Mouse (Mus musculus): ENCODE results near the gene Radil.
A peak's percentile ranks its signal among the peaks of the same experiment; 100 is the strongest.

Radil gene

GRCm38 (mm10) chr5:142550706-142551652, at the start of gene Radil:
Gene Radil, minus strand, starts transcription at chr5:142551098.
- DNase-seq (ENCODE audit: low spot score in 2 of 2), result peak; percentile 98 to 99

- no peak for DNase-seq (ENCODE audit: low spot score in 2 of 2)
Measured at GRCm38 (mm10) chr5:142597648-142598390, 46.9 kb upstream of the Radil start.

GRCm38 (mm10) chr5:142596723-142597122, 45.8 kb upstream of the Radil start:
- no peak for DNase-seq (ENCODE audit: low spot score in 2 of 2)

DNA sequence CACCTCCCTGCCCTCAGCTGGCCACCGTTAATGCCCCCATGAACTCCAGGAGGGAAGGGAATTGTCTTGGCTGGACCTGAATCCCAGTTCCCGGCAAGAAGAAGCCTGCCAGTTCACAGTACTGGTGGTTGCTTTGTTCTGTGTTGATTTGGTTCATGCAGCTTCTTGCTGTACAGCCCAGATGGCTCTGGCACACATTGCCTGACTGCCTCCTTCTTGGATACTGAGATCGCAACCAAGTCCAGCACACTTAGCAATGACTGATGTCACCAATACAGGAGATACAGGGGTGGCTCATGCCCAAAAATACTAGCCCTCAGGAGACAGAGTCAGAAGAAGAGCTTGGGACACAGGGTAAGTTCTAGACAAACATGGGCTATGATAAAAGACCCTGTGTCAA, 44.8 kb upstream of the Radil start:
- no peak for DNase-seq (ENCODE audit: low spot score in 2 of 2)

DNA sequence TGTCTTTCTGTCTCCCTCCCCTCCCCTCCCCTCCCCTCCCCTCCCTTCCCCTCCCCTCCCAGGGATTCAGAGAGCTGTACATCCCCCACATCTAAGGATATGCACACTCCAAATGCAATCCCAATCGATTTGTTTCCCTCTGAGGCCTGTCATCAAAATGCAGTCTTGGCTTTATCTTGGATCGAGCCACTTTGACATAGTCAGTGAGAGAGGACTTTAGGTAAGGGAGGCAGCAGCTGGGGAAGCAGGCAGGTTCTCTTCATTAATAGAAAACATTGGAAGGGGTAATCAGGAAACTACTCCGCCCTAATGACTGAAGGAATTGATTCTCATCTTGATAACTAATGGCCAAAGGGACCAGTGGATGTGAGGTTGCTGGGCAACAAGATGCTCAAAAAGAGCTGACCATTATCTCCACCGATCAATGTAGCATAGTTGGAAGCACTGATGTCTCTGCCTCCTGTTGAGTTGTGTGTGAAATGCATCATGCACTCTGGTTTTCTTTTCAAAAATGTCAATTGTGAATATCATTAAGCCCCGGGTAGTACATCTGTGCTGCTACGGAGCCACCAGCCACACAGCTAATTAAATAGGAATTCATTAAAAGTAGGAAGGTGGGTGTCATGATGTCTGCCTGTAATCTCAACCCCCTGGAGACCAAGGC, 40.2 kb upstream of the Radil start:
- no peak for DNase-seq (ENCODE audit: low spot score in 2 of 2)

DNA sequence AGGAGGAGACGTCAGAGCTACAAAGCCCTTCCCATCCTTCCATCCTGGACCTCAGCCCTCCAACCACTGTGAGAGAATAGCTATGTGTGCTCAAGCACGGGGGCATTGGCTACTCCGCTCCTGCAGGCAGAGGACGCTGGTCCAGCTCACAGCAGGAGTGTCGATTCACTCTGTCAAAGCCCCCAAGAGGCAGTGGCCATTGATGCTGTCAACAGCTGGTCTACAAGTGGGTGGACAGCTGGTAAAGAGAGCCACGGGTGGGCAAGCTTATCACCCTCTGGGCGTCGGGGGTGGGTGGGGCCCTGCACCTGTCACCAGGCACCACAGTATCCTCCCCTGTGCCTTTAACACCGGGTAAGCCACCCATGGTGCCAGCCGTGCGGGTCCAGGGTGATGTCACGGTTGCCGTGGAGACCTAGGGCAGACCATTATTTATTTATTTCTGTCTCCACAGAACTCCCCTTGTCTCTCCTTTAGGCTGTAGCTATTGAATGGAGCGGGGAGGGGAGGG, 32.8 kb upstream of the Radil start:
- peak; percentile 44 to 58 for DNase-seq (ENCODE audit: low spot score in 2 of 2)

DNA sequence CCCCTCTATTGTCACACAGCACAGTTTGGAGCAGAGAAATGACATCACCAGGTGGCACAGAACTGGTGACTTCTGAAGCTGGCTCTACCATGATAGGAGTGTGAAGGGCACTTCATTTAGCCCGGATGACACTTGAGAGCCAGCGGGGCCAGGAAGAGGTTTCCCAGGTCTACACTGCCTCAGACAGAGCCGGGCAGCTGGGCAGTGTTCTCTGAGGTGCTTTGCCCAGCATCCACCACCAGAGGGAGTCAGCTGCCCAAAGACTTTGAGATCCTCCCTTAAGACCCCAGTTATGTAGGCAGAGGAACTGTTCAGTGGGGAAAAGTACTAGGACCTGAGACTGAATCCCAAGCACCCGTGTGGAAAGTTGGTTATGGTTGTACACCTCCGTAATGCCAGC, 30.6 kb upstream of the Radil start:
- peak; percentile 49 to 79 for DNase-seq (ENCODE audit: low spot score in 2 of 2)

DNA sequence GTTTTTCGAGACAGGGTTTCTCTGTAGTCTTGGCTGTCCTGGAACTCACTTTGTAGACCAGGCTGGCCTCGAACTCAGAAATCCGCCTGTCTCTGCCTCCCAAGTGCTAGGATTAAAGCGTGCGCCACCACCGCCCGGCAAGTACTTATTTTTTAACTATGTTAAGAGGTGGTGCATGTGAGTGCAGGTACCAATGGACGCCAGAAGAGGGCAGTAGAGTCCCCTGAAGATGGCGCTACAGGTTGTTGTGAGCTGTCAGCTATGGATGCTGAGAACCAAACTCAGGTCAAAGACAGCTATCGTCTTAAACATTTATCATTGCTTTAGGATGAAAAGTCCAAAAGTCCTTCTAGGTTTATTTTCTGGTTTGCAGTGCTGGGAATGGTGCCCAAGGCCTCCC, 27.3 kb upstream of the Radil start:
- no peak for DNase-seq (ENCODE audit: low spot score in 2 of 2)

DNA sequence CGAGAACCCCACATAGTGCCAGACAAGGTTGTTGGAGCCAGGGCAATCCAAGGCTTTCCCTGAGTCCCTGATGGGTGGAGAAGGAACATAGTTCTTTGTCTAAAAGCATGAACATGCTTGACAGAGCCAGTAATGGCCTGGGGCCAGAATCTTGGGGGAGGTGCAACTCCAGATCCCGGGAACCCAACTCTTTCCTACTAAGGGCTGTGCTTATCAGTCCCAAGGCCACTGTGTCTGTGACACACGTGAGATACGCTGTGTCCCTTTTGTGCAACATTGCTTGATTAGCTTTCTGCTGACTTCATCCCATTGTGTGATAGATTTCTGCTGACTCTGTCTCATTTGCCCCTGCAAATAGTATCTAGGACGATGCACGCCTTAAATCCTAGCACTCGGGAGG, 25.9 kb upstream of the Radil start:
- DNase-seq (ENCODE audit: low spot score in 2 of 2), result peak in 1 of 2 experiments; percentile 16

- DNase-seq (ENCODE audit: low spot score in 2 of 2), result no peak
Measured at GRCm38 (mm10) chr5:142574323-142575057, 23.6 kb upstream of the Radil start.

DNA sequence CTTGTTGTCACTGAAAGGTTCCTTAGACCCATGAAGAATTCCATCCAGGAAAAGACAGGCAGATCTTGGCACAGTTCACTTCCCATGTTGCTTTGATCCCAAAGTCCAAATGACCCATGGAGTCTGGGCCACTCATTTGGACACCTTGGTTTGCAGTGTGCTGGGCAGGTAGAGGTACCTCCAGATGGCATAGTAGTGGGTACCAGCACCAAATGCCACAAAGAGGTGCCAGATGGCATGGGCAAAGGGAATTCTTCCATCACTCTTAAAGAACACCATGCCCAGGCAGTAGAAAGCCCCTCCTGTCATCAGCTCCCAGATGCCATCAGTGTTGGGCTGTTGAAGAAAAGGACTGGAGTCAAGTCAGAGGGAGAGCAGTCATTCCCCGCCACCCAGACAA, 13.7 kb upstream of the Radil start:
- no peak for DNase-seq (ENCODE audit: low spot score in 2 of 2)

DNA sequence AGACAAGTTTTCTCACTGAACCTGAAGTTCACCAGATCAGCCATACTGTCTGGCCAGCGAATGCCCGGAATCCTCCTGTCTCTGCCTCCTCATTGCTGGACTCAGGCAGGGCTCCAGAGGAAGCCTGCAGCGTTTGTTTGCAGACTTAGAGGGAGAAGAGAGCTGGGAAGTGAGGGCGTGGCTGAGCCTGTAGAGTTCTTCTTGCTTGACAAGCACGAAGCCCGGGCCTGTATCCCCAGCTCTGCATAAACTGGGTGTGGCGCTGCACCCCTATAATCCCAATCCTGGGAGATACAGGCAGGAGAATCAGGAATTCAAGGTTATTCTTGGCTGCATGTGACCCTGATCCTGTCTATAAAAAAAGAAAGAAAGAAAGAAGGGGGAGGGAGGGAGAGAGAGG, 9.4 kb upstream of the Radil start:
- no peak for DNase-seq (ENCODE audit: low spot score in 2 of 2)

- DNase-seq (ENCODE audit: low spot score in 2 of 2), result peak; percentile 91 to 93
Measured at GRCm38 (mm10) chr5:142557397-142558067, 6.6 kb upstream of the Radil start.

GRCm38 (mm10) chr5:142556721-142557120, 5.8 kb upstream of the Radil start:
- DNase-seq (ENCODE audit: low spot score in 2 of 2), result no peak

GRCm38 (mm10) chr5:142555866-142556265, 5.0 kb upstream of the Radil start:
- DNase-seq (ENCODE audit: low spot score in 2 of 2), result no peak

DNA sequence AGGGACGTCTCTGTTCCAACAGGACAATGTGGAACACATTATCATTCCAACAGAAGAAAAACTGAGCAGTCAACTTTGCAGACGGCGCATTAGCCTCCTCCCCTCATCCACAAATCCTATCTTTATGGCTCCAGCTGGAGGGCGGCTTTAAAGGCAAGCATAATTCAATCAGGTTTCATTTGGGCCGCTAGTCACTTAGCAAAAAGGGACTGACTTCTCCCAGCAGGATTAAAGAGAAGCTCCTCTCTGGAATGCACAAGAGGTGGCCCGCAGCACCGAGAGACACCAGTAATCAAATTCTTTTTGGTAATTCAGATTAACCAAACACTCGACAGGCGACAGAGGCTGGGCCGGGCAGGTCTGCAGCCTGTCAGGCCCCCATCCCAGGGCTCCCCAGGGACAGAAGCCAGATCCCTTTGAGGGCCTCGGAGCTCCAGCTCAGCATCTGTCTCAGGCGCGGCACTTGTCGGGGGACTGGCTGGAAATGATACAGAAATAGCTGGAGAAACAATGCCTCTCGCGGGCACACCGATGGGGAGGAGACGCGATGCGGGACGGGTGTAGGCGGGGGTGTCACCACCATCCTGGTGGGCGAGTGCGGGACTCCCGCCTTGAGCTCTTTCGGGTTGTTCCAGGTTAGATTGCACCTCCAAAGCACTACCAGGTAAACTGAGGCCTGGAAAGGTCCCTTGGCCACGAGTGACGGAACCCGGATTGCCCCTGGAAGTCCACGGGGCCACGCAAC, 765 bp downstream of the Radil start:
- DNase-seq (ENCODE audit: low spot score in 2 of 2), result peak in 1 of 2 experiments; percentile 32

GRCm38 (mm10) chr5:142549441-142549840, 1.5 kb downstream of the Radil start:
- no peak for DNase-seq (ENCODE audit: low spot score in 2 of 2)

GRCm38 (mm10) chr5:142547066-142547465, 3.8 kb downstream of the Radil start:
- DNase-seq (ENCODE audit: low spot score in 2 of 2), result no peak

DNA sequence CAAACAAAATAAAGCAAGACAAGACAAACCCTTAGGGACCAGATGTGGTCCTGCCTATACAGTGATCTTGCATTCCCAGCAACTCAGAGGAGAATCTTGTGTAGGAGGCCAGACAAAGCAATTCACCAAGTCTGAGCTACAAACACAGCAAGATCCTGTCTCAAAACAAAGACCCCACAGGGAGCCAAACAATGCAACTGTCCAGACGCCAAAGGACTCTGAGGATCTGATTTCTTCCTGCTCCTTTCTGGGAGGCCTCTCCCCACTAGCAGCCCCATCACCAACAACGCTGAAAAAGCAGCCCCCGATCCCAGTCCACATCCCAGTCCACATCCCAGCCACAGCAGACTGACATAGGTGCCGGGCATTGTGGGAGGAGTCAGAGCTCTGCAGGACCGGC, 4.6 kb downstream of the Radil start:
- no peak for DNase-seq (ENCODE audit: low spot score in 2 of 2)
